Mouse (Mus musculus) myocyte (in vitro differentiated cells): ENCODE data around the gene Padi6. TPM values are rescaled to one million over a fixed set of nuclear protein-coding genes. Genes with fewer than 3 reads are reported as not detected.

Experiments used
- H3K27me3 ChIP-seq: one replicate; pipeline ENCODE4 v1.6.1; 2011; ENCODE audit not compliant: control insufficient read depth, insufficient read depth, insufficient read length
- H3K36me3 ChIP-seq: one replicate; pipeline ENCODE4 v1.6.1; 2011; ENCODE audit not compliant: control insufficient read depth, insufficient read depth
- H3K4me2 ChIP-seq: one replicate; pipeline ENCODE4 v1.6.1; 2011; ENCODE audit warnings: low read depth, control low read depth
- H3K4me3 ChIP-seq: one replicate; pipeline ENCODE4 v1.5.1; 2011; ENCODE audit warnings: mild to moderate bottlenecking, control low read depth, moderate library complexity
- H3K79me2 ChIP-seq: one replicate; pipeline ENCODE4 v1.6.1; 2011; ENCODE audit not compliant: control insufficient read depth, insufficient read depth
- H3ac ChIP-seq: one replicate; pipeline ENCODE4 v1.6.1; 2011; ENCODE audit not compliant: control insufficient read depth, insufficient read length
- CEBPB ChIP-seq: IDR thresholded peaks from 2 replicates; pipeline ENCODE4 v1.6.1; 2011; ENCODE audit warnings: mild to moderate bottlenecking, moderate library complexity; ENCODE audit not compliant: poor library complexity, insufficient read depth, severe bottlenecking
- E2F4 ChIP-seq: IDR thresholded peaks from one replicate; pipeline ENCODE4 v1.6.1; 2011; ENCODE audit warnings: mild to moderate bottlenecking, control low read depth, moderate library complexity; ENCODE audit not compliant: insufficient read depth
- MAX ChIP-seq: IDR thresholded peaks from one replicate; pipeline ENCODE4 v1.6.1; 2011; ENCODE audit warnings: low read depth, mild to moderate bottlenecking, control low read depth
- MYOD1 ChIP-seq, 3 experiments: IDR thresholded peaks; one replicate each; pipeline ENCODE4 v1.6.1; 2011; ENCODE audit warnings: control low read depth in 2 of 3, low read depth in 2 of 3, mild to moderate bottlenecking in 2 of 3, moderate library complexity in 1 of 3; ENCODE audit not compliant: insufficient read length in 2 of 3, control insufficient read depth in 1 of 3
- MYOG ChIP-seq, 3 experiments: IDR thresholded peaks; one replicate each; pipeline ENCODE4 v1.6.1; 2011; ENCODE audit warnings: control low read depth in 2 of 3, low read depth in 2 of 3, mild to moderate bottlenecking in 2 of 3; ENCODE audit not compliant: insufficient read length in 2 of 3, control insufficient read depth in 1 of 3, insufficient read depth in 1 of 3
- POLR2A ChIP-seq: IDR thresholded peaks from one replicate; pipeline ENCODE4 v1.6.1; 2011; ENCODE audit warnings: low read depth, mild to moderate bottlenecking, control low read depth, moderate library complexity; ENCODE audit not compliant: insufficient read length
- POLR2AphosphoS2 ChIP-seq: IDR thresholded peaks from one replicate; pipeline ENCODE4 v1.6.1; 2011; ENCODE audit warnings: low read depth, control low read depth; ENCODE audit not compliant: insufficient read length
- REST ChIP-seq: IDR thresholded peaks from one replicate; pipeline ENCODE4 v1.6.1; 2011; ENCODE audit warnings: mild to moderate bottlenecking, control low read depth, moderate library complexity; ENCODE audit not compliant: insufficient read depth, insufficient read length
- SRF ChIP-seq: IDR thresholded peaks from one replicate; pipeline ENCODE4 v1.6.1; 2011; ENCODE audit warnings: low read depth; ENCODE audit not compliant: control insufficient read depth, insufficient read length
- TCF12 ChIP-seq: IDR thresholded peaks from one replicate; pipeline ENCODE4 v1.6.1; 2011; ENCODE audit warnings: mild to moderate bottlenecking, control low read depth; ENCODE audit not compliant: poor library complexity, insufficient read depth, severe bottlenecking
- TCF3 ChIP-seq: IDR thresholded peaks from one replicate; pipeline ENCODE4 v1.6.1; 2011; ENCODE audit warnings: low read depth, control low read depth; ENCODE audit not compliant: insufficient read length
- USF1 ChIP-seq: IDR thresholded peaks from one replicate; pipeline ENCODE4 v1.6.1; 2011; ENCODE audit warnings: low read depth, mild to moderate bottlenecking, control low read depth, moderate library complexity
- polyA plus RNA-seq: library from polyadenylated mRNA; unstranded; fragments of >200 nt; fragmentation: generic; extraction: Trizol; gene quantifications from one replicate; pipeline ENCODE4 v1.2.1, GENCODE M21; 2012; ENCODE audit warnings: missing spikeins

Gene Padi6
- polyA plus RNA-seq, 1 experiment, result 0.20 TPM

DNA sequence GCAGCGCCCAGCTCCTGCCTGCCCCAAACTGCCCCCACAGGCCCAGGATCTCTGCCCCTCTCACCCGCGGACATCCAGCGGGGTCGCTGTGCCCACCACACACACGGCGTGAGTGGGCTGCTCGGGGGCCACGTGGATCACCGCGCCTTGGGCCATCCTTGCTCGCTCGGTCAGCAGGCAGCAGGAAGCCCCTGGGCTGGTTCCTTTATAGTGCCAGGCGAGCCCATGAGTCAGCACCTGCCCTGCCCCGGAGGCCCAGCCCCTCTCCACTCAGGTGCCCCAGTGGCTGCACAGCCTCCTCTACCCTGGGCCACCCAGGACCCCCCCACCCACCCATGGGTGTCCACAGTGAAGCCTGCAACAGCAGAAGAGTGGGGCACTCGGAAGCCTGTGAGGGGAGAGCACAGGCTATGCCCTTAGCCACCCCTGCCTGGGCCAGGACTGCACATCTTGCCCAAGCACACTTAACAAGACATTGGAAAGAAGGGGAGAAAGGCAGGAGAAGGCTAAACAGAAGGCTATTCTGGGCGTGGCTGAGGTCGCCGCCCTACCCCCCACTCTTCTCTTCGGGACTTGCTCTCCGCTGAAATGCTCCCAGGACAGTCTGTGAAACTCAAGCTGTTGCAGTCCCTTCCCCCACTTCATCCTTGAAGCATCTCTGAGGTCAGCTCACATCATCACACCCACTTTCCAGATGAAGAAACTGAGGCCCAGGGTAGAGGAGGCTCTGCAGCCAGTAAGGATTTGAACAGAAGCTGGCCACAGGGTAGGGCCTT lies 31.8 kb upstream of the Padi6 start, which contains the start of gene Padi4:
Padi4 (minus strand) TSS at position 212 of the 776 bp plus-strand sequence.
- H3K79me2 ChIP-seq, result no peaks in the 10 kb centered on the region
- no peaks in the 10 kb centered on the region for H3K36me3 ChIP-seq
- no peak within 1 kb of the TSS for H3K4me3 ChIP-seq
- H3K27me3 ChIP-seq, result no peaks in the 10 kb centered on the region
- no peak for TF ChIP-seq MYOG (IDR thresholded peaks at IDR 0.05; ENCODE audit: control insufficient read depth in 1 of 3, insufficient read depth in 1 of 3, insufficient read length in 2 of 3, low read depth in 2 of 3)
- no peak within 1 kb of the TSS for H3ac ChIP-seq
- no peak within 1 kb of the TSS for H3K4me2 ChIP-seq

DNA sequence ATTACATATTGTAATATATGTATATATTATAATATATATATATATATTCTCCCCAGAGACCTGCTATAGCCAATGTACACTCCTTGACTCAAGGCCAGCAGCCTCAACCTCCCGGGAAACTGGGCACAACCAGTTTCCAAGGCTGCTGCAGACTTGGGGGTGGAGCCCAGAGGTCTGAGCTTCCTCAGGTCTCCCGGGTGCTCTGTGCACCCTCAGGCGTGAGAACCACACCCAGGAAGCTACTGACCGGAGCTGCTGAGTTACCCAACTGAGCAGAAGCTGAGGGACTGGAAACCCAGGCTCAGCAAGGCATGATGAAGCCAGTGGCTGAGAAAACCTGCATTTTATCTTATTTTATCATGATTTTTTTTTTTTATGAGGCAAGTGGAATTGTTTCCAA lies 28.6 kb upstream of the Padi6 start:
- Histone ChIP-seq H3K4me2 (peak overlapping the region; percentile 45), H3ac (no peak overlapping the region), H3K27me3 (no peaks in the 10 kb centered on the region), H3K36me3 (no peaks in the 10 kb centered on the region), H3K79me2 (no peaks in the 10 kb centered on the region), H3K4me3 (peak overlapping the region; percentile 18)
- TF ChIP-seq POLR2A, result no peak
- TF ChIP-seq MAX, result no peak
- TF ChIP-seq TCF3, result no peak
- TF ChIP-seq SRF, result no peak
- TF ChIP-seq CEBPB, result no peak
- no peak for TF ChIP-seq USF1
- no peak for TF ChIP-seq REST
- no peak for TF ChIP-seq TCF12
- no peak for TF ChIP-seq MYOD1 (IDR thresholded peaks at IDR 0.05; ENCODE audit: control insufficient read depth in 1 of 3, insufficient read length in 2 of 3, low read depth in 2 of 3)
- TF ChIP-seq POLR2AphosphoS2, result no peak
- TF ChIP-seq E2F4, result no peak
- TF ChIP-seq MYOG (IDR thresholded peaks at IDR 0.05; ENCODE audit: control insufficient read depth in 1 of 3, insufficient read depth in 1 of 3, insufficient read length in 2 of 3, low read depth in 2 of 3), result no peak

- no peaks in the 10 kb centered on the region for H3K79me2 ChIP-seq
- TF ChIP-seq REST (no peak), POLR2A (no peak), TCF3 (no peak), TCF12 (no peak)
- H3K27me3 ChIP-seq, result no peaks in the 10 kb centered on the region
- no peaks in the 10 kb centered on the region for H3K36me3 ChIP-seq
- peak overlapping the region; percentile 87 for H3K4me2 ChIP-seq
- H3ac ChIP-seq, result no peak overlapping the region
- peak overlapping the region; percentile 18 for H3K4me3 ChIP-seq
These were observed 28.0 kb upstream of the Padi6 start for GRCm38 (mm10) chr4:140770433-140770832.

DNA sequence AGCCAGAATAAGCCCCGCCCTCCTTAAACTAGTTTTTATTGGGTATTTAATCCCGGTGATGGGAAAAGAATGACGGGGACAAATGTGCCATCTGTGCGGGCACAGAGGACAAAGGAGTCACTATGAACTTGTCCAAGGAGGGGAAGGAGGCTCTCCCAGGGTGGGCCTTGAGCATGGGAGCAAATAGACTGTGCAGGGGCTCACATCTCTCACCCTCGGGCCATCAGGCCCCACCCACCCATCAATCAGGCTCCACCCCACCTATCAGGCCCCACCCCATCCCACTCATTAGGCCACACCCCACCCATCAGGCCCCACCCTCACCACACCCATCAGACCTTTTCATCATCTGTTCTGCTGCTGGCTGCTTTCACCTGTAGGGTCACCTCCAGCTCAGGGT lies 26.5 kb upstream of the Padi6 start:
- Histone ChIP-seq H3K4me3 (no peak overlapping the region), H3K4me2 (no peak overlapping the region), H3K79me2 (no peaks in the 10 kb centered on the region), H3K27me3 (no peaks in the 10 kb centered on the region), H3K36me3 (no peaks in the 10 kb centered on the region), H3ac (no peak overlapping the region)
- TF ChIP-seq POLR2AphosphoS2 (no peak), CEBPB (no peak), MYOG (IDR thresholded peaks at IDR 0.05; ENCODE audit: control insufficient read depth in 1 of 3, insufficient read depth in 1 of 3, insufficient read length in 2 of 3, low read depth in 2 of 3) (no peak), E2F4 (no peak), REST (no peak), SRF (no peak), POLR2A (no peak), TCF3 (no peak), MYOD1 (IDR thresholded peaks at IDR 0.05; ENCODE audit: control insufficient read depth in 1 of 3, insufficient read length in 2 of 3, low read depth in 2 of 3) (no peak), TCF12 (no peak), MAX (no peak), USF1 (no peak)

DNA sequence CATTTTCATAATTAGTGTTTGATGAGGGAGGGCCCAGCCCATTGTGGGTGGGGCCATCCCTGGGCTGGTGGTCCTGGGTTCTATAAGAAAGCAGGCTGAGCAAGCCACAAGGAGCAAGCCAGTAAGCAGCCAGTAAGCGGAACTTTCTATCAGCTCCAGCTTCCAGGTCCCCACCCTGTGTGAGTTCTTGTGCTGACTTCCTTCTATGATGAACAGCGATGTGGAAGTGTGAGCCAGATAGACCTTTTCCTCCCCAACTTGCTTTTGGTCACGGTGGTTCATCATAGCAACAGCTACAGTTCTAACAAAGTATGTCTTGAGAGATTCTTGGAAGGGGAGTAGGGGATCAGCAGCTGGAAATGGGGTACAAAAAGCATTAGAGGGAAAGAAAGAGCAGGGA lies 23.5 kb upstream of the Padi6 start:
- TF ChIP-seq MYOD1 (IDR thresholded peaks at IDR 0.05; ENCODE audit: control insufficient read depth in 1 of 3, insufficient read length in 2 of 3, low read depth in 2 of 3) (no peak), USF1 (no peak), POLR2AphosphoS2 (no peak), REST (no peak), POLR2A (no peak), CEBPB (no peak), E2F4 (no peak), SRF (no peak), MAX (no peak), TCF12 (no peak), TCF3 (no peak), MYOG (IDR thresholded peaks at IDR 0.05; ENCODE audit: control insufficient read depth in 1 of 3, insufficient read depth in 1 of 3, insufficient read length in 2 of 3, low read depth in 2 of 3) (no peak)
- H3K27me3 ChIP-seq, result peaks cover 2% of the 10 kb centered on the region
- H3ac ChIP-seq, result no peak overlapping the region
- H3K4me3 ChIP-seq, result no peak overlapping the region
- no peaks in the 10 kb centered on the region for H3K36me3 ChIP-seq
- H3K4me2 ChIP-seq, result no peak overlapping the region
- no peaks in the 10 kb centered on the region for H3K79me2 ChIP-seq
